ENCODE assay signal across 11 mouse cellular contexts in genomic region chr19:26580061-26580460, GRCm38 (mm10).
"Had no signal": no experiment of that assay in that cellular context is flagged by ENCODE, and none has a peak within 500 bp of the region (broad histone marks: within the 10 kb centered on the region; RNA-seq: fewer than 3 reads in every experiment).

No protein-coding gene starts in this region.

- DNase-seq: lung, adult 18-20 months; right cerebral cortex, adult 18-20 months; right cerebral cortex, postnatal 25 days; thymus, postnatal 4 days had no signal

- H3K9ac ChIP-seq: liver, embryonic 14.5 days; midbrain, embryonic 13.5 days had no signal

- H3K36me3 ChIP-seq: limb, embryonic 10.5 days; midbrain, embryonic 13.5 days had no signal

- H3K4me2 ChIP-seq: midbrain, embryonic 13.5 days had no signal

- H3K9me3 ChIP-seq: limb, embryonic 10.5 days; midbrain, embryonic 13.5 days had no signal

- H3K4me1 ChIP-seq: limb, embryonic 10.5 days; midbrain, embryonic 13.5 days had no signal

- H3K27ac ChIP-seq: hindbrain, postnatal 0 days; kidney, postnatal 0 days; layer of hippocampus, adult 2 months; limb, embryonic 10.5 days; liver, embryonic 14.5 days; midbrain, embryonic 13.5 days; stomach, postnatal 0 days had no signal

- H3K27me3 ChIP-seq: midbrain, embryonic 13.5 days had no signal

- ATAC-seq: hindbrain, postnatal 0 days; midbrain, embryonic 13.5 days had no signal

- H3K4me3 ChIP-seq: layer of hippocampus, adult 2 months; limb, embryonic 10.5 days; midbrain, embryonic 13.5 days had no signal
